Mouse (Mus musculus) urinary bladder, postnatal 25 days (tissue): ENCODE results near the gene Ttbk1.

Source experiments
- DNase-seq: peaks from one replicate; pipeline ENCODE4 v3.0.0; 2022; ENCODE audit warnings: low spot score

Gene Ttbk1

GRCm38 (mm10) chr17:46408478-46408877 is 79.0 kb downstream of the Ttbk1 start:
- no peak for DNase-seq

GRCm38 (mm10) chr17:46394631-46395030 is 92.8 kb downstream of the Ttbk1 start:
- DNase-seq: no peak

GRCm38 (mm10) chr17:46393012-46393411 is 94.5 kb downstream of the Ttbk1 start:
- DNase-seq: peak; percentile 12
